Mouse (Mus musculus): Measurements from ENCODE around the gene 2310061N02Rik.
"Not testable (repeated sequence)": the region's sequence is repeated elsewhere in the genome, so short reads cannot be mapped to it uniquely, and the experiment has no call there.

2310061N02Rik gene

DNA sequence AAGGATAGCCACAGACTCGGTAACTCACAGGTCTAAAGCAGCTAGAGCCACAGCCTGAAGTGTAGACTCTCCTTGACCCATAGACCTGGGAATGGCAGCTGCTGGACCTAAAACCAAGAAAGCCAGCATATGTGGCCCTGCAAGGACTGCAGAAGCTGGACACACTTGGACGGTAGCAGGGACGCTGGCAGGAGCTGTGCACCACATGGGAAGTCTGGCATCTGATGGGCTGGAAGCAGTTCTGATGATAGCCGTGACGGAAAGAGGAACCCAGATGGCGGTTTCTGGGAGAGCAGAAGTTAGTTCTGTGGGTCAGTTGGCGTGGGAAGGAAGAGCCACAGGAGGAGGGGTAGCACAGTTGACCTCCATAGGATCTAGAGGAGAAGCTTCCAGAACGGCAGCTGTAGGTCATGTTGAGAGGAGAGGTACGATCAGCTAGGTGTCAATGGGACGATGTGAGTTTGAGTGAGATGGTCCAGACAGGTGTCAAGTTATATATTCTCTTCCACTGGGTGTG, at the start of gene 2310061N02Rik:
TSS of gene 2310061N02Rik (minus strand) at position 467 of the 517 bp plus-strand sequence.
- DNase-seq (ENCODE audit: extremely low read depth, low read depth) = no peak

DNA sequence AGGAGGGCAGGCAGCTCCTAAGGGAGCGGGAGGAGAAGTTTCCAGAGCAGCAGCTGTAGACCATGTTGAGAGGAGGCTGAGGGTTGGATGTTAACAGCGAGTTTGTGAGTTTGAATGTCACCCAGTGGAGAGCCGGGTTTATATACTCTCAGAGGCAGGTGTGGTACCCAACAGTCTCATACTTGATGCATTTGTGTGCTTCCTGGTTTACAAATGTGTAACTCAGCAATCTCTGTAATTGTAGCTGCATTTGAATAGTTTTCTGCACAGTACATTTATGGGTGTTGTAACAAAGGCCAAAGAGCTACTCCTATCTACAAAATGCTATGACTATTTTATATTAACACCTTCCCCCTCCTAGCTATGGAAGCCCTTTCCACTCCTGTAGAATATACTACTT, 43.8 kb upstream of the 2310061N02Rik start, which contains the start of gene Krtap13:
TSS of gene Krtap13 (minus strand) at position 101 of the 400 bp plus-strand sequence.
- not testable (repeated sequence) for DNase-seq (ENCODE audit: extremely low read depth, low read depth)

DNA sequence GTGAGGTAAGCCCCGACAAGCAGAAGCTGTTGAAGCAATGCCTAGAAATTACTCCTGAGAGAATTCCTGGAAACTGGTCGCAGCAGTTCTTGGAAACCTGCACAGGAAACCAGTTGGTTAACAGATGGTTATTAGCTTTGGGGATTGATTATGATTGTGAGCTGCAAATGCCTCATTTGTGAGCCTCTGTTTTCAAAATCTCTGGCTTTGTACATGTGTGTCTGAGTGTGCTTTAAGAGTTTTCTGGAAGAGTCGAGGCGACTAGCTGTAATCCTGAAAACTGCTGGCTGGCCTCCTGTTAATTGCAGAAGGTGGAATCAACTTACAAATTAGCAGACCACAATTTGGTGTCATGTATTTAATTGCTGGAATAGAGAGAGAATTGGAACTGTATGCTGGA, 40.2 kb upstream of the 2310061N02Rik start:
- no peak for DNase-seq (ENCODE audit: extremely low read depth, low read depth)

DNA sequence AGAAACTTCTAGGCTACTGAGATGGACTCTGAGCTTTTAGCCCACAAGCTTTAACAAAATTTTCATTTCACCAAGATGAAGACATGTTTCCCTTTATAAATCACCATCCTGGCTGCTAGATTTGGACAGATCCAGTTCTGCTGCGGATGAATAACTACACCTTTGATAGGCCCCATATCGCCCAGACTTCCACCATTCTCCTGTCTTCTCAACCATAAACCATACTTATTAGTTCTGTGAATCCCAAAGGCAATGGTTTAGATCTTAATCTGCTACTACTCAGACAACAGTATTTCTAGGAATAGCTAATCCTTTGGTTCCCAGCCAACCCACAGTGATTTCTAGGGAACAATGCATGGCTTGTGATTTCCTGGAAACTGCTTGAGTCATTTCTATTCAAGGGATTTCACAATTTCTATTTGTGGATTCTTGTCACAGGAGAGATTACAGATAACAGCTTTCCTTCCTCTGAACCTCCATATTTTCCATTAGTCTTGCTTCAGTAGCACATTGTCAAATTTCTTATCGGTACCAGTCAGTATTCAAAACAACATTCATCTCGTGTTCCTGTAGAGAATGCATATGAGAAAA, 37.1 kb upstream of the 2310061N02Rik start:
- DNase-seq (ENCODE audit: extremely low read depth, low read depth) = no peak

DNA sequence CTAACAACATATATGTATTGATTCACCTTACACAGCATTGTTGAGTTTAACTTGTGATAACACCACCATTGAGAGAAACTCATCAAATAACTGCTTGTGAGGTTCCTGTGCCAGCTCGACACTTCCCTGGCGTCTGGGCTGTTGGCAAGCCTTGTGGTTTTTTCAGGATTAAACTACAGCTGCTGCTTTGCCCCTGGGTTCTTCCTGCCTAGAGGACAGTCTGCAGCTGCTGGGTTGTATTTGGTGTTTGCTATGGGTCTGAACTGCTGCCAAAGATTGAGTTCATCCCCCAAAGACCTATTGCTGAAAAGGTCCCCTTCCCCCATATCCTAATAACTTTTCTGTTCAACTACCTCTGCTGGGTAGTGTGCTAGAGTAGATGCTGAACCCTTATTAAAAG, 27.6 kb upstream of the 2310061N02Rik start:
- no peak for DNase-seq (ENCODE audit: extremely low read depth, low read depth)

DNA sequence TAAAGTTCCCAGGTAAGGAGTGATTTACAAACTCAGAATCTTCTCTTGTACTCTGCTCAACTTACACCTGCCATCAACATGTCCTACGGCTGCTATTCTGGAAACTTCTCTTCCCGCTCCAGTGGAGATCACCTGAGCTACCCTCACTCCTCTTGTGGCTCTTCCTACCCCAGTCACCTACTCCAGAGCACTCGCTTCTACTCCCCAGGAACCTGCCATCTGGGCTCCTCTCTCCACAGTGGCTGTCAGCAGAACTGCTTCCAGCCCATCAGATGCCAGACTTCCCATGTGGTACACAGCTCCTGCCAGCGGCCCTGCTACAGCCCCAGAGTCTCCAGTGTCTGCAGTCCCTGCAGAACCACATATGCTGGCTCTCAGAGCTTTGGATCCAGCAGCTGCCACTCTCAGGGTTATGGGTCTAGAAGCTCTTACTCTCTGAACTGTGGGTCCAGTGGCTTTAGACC, 21.1 kb upstream of the 2310061N02Rik start, which contains the start of gene Krtap13-1:
TSS of gene Krtap13-1 (plus strand) at position 51 of the 464 bp plus-strand sequence.
- DNase-seq (ENCODE audit: extremely low read depth, low read depth) = no peak

DNA sequence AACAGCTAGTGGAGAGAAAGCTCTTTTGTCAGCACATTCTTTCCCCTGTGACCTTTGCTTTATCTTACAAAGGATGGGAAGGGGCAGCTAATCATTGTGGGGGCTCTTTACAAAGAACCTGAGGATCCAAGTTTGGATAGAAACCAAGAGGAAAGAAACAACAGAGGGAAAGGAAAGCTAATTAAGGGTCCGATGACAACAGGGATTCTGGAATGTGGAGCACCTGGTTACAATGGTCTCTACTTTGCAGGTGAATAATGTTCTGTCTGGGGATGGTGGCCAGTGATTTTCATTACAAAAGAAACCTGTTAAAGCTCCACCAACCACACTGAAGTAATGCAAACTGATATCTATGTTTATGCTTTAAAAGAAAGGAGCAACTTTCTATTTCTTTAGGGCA, 12.3 kb upstream of the 2310061N02Rik start:
- DNase-seq (ENCODE audit: extremely low read depth, low read depth) = no peak

DNA sequence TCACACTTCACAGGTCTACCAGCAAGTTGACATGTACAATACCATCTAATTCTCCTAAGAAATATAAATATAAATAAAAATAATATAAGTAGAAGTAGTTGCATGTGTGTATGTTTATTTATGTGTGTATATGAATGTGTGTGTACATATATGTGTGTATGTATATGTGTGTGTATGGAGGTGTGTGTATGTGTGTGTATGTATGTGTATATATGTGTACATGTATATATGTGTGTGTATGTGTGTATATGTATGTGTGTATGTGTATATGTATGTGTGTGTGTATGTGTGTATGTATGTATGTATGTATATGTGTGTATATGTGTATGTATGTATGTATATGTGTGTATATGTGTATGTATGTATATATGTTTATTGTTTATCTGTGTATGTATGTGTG, 8.8 kb upstream of the 2310061N02Rik start:
- no peak for DNase-seq (ENCODE audit: extremely low read depth, low read depth)

DNA sequence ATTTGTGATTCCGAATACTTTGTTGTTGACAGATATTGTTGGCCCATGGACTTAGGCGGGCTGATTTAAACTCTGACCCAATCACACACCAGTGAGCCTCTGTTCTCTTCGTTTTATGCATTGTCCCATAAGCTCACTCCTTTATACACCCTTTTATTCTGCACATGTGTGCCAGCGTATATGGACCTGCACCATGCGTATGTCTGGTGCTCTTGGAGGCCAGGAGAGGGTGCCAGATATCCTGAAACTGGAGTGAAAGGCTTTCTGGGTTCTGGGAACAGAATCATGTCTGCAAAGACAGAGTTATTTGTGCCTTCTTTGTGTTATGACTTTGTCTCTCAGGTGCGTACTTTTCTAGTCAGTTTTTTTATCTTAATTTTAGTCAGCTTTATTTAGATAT, 3.5 kb upstream of the 2310061N02Rik start:
- no peak for DNase-seq (ENCODE audit: extremely low read depth, low read depth)

DNA sequence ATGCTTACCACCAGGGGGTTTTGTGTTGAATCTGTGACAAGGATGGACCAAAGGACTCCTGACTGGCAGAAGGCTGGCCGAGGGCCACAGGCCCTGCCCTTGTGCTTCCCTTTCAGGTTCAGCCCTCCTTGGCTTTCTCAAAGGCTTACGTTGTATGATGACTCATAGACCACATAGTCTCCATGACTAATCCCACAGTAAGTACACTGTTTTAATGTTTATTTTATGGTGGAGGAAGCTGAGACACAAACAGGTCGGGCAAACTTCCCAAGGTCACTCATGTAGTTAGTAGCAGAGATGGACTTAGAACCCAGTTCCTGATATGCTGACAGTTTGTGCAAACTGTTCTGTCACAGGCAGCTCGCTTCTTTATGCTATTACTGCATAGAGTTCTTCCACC, 3.0 kb upstream of the 2310061N02Rik start:
- DNase-seq (ENCODE audit: extremely low read depth, low read depth) = no peak

DNA sequence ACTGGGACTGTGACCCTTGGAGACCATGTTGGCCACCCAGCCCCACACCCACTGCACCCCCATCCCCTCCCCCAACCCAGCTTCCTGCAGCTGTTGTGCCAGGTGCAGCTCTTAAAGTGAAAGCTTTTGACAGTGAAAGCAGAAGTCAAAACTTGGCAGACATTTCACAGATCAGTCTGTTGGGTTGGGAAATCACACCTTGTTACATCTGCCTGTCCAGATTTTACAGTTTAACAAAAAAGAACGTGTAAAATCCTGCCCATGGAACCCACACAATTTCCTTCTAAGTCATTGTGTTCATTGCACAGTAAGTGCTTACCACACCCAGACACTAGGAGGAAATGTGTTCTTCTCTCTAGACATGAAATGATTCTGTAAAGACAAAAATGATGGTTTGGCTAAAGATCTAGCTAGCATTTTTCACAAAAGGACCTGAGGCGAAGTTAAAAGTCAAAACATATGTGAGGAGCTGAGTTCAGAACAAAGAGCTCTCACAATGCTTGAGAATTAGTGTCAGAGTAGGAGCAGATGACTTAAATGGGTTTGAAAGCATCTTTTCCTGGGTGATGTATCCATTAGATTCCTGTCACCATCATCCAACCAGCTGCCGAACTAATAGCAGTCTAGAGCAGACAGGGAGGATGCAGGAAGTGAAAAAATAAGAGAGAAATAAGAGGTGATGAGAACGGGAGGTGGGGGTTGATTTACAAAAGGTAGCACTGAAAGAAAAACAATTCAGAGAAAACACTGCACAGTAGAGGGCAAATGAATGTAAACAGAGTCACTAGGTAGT, 6.5 kb downstream of the 2310061N02Rik start:
- DNase-seq (ENCODE audit: extremely low read depth, low read depth) = no peak

DNA sequence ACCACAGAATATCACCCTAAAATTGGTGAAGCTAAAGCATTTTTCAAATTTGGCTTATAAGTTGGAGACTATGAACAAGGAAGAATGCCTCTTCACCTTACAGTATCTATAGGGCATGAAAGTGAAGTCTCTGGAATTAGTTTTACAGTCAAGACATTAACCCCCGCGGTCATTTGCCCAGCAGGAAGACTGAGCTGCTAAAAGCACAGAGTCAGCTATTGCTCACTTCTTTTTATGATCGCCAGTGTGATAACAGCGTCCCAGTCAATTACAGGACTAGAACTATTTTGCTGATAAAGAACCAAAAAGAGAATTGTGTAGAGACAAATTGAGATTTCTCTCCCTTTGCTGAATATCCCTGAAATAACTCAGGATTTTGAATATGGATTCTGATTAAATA, 11.5 kb downstream of the 2310061N02Rik start:
- no peak for DNase-seq (ENCODE audit: extremely low read depth, low read depth)

DNA sequence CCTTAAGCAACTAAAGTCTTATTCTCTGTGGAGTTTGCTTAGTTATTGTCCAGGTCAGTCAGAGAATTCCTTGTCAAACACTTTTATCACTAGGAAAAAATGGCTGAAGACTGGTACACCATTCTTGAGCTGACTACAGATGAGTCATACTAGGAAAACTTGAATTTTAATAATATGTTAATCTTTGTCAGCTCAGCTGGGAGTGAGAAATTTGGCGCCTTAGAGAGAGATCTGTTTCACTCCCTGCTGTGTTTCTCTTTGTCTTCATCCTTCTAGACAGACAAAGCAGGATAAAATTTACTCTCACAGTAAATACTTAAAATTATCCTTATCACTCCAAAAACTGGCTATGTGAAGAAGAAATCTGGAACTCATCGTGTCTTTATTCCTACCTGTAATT, 26.5 kb downstream of the 2310061N02Rik start:
- DNase-seq (ENCODE audit: extremely low read depth, low read depth) = no peak

DNA sequence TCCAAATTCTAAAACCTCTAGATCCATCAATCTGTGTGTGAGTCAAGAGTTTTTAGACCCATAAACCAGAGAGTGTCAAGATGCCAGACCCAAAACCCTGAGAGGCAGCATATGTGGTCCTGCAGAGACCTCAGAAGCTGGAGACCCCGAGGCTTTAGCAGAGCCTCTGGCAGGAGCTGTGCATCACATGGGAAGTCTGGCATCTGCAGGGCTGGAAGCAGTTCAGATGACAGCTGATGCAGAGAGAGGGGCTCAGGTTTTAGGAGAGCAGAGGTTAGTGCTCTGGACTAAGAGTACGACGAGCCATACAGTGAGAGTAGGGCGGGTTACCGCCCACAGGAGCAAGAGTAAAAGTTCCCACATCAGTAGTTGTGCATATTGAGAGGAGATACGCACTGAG, 28.7 kb downstream of the 2310061N02Rik start:
- DNase-seq (ENCODE audit: extremely low read depth, low read depth) = no peak

DNA sequence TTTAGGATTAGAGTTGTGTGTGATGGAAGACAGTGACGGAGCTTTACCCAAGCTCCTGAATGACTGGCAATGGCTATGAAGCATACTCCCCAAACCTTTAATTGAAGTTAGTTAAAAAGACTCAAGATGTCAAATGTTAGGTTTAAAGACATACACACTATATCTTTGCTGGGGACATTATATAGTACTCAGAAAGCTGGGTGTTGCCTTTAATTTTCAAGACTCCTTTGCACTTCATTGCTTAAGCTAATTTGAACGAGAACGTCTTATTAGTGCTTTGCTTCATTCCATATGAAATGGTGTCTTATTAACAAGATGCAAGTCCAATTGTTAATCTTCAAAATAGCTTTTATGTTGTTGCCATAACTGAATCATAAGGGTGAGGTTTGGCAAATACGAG, 36.2 kb downstream of the 2310061N02Rik start, which contains the start of gene Krtap27-1:
TSS of gene Krtap27-1 (minus strand) at position 101 of the 400 bp plus-strand sequence.
- DNase-seq (ENCODE audit: extremely low read depth, low read depth) = no peak

DNA sequence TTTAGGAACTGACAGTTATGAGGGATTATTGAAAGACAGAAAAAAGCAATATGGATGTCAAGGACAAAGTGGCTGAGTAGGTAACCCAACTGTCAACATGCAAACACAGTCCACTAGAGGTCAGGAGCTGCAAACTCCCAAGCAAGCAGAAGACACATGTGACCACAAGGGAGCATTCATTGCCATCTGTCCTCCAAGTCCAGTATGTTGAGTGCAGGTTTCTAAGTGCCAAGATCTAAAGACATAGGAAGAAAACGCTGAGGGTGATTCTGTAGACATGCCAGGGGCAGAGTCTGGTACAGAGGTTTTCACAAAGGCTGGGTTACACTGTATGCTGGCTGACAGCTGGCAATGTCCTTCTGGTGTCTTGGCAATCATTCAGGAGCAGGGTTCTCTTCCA, 50.3 kb downstream of the 2310061N02Rik start:
- DNase-seq (ENCODE audit: extremely low read depth, low read depth) = no peak

Data from MEL-GATA-1-ER (cell line).